Mouse (Mus musculus) ES-Bruce4 (cell line): Measurements from ENCODE around the gene Ndufs5. TPM values are rescaled to one million over a fixed set of nuclear protein-coding genes. Genes with fewer than 3 reads are reported as not detected.

Source experiments
- H3K27ac ChIP-seq: 2 replicates; pipeline ENCODE4 v1.5.1; 2012; ENCODE audit warnings: low read length, inconsistent platforms; ENCODE audit not compliant: insufficient read depth
- H3K27me3 ChIP-seq: 2 replicates; pipeline ENCODE4 v1.6.1; 2012; ENCODE audit warnings: mild to moderate bottlenecking, low read length, inconsistent platforms; ENCODE audit not compliant: control insufficient read depth, poor library complexity, insufficient read depth, severe bottlenecking
- H3K36me3 ChIP-seq: 2 replicates; pipeline ENCODE4 v1.6.1; 2012; ENCODE audit warnings: inconsistent platforms, mild to moderate bottlenecking, low read length, moderate library complexity; ENCODE audit not compliant: control insufficient read depth, poor library complexity, insufficient read depth, severe bottlenecking
- H3K4me1 ChIP-seq: one replicate; pipeline ENCODE4 v1.8.1; 2011; ENCODE audit warnings: low read length; ENCODE audit not compliant: control insufficient read depth, insufficient read depth
- H3K4me3 ChIP-seq: 2 replicates; pipeline ENCODE4 v1.5.1; 2011; ENCODE audit warnings: low read depth, mild to moderate bottlenecking, low read length
- H3K9ac ChIP-seq: 2 replicates; pipeline ENCODE4 v1.6.1; 2012; ENCODE audit warnings: low read depth, mild to moderate bottlenecking, inconsistent platforms; ENCODE audit not compliant: poor library complexity, severe bottlenecking
- H3K9me3 ChIP-seq: replicated peaks from 2 replicates; pipeline ENCODE4 v1.6.1; 2012; ENCODE audit warnings: mild to moderate bottlenecking, low read length, inconsistent platforms; ENCODE audit not compliant: control insufficient read depth, poor library complexity, insufficient read depth, severe bottlenecking
- CTCF ChIP-seq: IDR thresholded peaks from one replicate; pipeline ENCODE4 v1.8.1; 2011; ENCODE audit warnings: low read depth, low read length
- EP300 ChIP-seq: IDR thresholded peaks from 2 replicates; pipeline ENCODE4 v1.6.1; 2011; ENCODE audit warnings: low read depth, low read length; ENCODE audit not compliant: insufficient read depth
- POLR2A ChIP-seq: IDR thresholded peaks from one replicate; pipeline ENCODE4 v1.8.1; 2011; ENCODE audit warnings: low read length; ENCODE audit not compliant: insufficient read depth
- polyA plus RNA-seq: library from polyadenylated mRNA; stranded (reverse); fragments of >200 nt; gene quantifications from 2 replicates; pipeline ENCODE4 v1.2.4, GENCODE M21; 2011; ENCODE audit warnings: low read depth; ENCODE audit not compliant: missing spikeins, insufficient read depth, insufficient read length

The Ndufs5 gene
- polyA plus RNA-seq = 130 and 166 TPM in 2 replicates

DNA sequence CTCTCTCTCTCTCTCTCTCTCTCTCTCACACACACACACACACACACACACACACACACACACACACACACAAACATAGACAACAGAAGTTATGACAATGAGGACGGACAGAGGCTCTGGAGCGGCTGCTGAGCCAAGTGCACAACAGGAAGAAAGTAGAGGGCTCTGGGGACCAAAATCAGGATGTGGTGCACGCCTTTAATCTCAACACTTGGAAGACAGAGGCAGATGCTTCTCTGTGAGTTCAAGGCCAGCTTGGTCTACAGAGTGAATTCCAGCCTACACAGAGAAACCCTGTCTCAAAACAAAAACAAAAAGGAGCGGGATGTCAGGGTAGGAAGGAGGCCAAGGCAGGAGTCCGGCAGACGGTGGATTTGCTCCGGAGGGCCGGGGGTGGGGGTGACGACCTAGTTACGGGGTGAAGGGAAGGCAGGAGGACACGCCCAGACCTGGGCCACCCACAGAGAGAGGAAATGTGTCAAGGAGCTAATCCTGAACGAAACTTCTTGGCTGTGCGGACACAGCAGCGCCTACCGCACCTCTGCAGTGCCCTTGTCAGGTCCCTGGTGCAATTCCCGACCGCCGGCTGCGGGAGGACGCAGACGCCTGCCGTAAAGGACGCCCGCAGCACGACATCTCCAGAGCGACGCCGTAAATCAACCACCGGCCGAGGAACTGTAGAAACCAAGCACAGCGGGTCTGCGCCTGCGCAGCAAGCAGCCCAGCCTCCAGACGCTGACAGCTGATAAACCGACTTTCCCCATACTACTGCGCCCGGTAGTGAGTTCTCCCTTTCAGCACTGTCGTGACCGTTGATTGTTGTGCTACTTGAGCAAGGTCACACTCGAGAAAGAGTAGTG lies at the start of gene Ndufs5:
Gene Ndufs5 (minus strand): TSS at position 629 of the 860 bp plus-strand sequence.
- Histone ChIP-seq H3K4me1 (peaks cover 1% of the 10 kb centered on the region), H3K27me3 (no peaks in the 10 kb centered on the region), H3K27ac (no peak within 1 kb of the TSS), H3K36me3 (peaks cover 7% of the 10 kb centered on the region; the same call in 1 of the 2 replicates), H3K9me3 (0 out of 2 replicates have a peak, but pooled peaks cover 1% of the 10 kb centered on the region), H3K9ac (peak within 1 kb of the TSS; percentile 70), H3K4me3 (peak within 1 kb of the TSS; percentile 91)
- TF ChIP-seq CTCF (no peak), EP300 (no peak), POLR2A (peak; percentile 62)

GRCm38 (mm10) chr4:123765071-123765470 lies 47.1 kb upstream of the Ndufs5 start:
- H3K27me3 ChIP-seq = no peaks in the 10 kb centered on the region
- H3K36me3 ChIP-seq = no peaks in the 10 kb centered on the region
- no peaks in the 10 kb centered on the region for H3K4me1 ChIP-seq
- no peak for TF ChIP-seq POLR2A
- TF ChIP-seq CTCF = no peak
- TF ChIP-seq EP300 = no peak
- no peak overlapping the region for H3K27ac ChIP-seq
- peaks cover 10% of the 10 kb centered on the region for H3K9me3 ChIP-seq
- no peak overlapping the region for H3K9ac ChIP-seq
- H3K4me3 ChIP-seq = no peak overlapping the region

- no peak overlapping the region for H3K4me3 ChIP-seq
- no peak for TF ChIP-seq POLR2A
- peak; percentile 55 for TF ChIP-seq CTCF
- H3K27me3 ChIP-seq = no peaks in the 10 kb centered on the region
- no peak overlapping the region for H3K9ac ChIP-seq
- no peaks in the 10 kb centered on the region for H3K9me3 ChIP-seq
- H3K27ac ChIP-seq = no peak overlapping the region
- no peaks in the 10 kb centered on the region for H3K36me3 ChIP-seq
- no peaks in the 10 kb centered on the region for H3K4me1 ChIP-seq
These were observed 40.3 kb upstream of the Ndufs5 start for GRCm38 (mm10) chr4:123758306-123758705.

- no peak overlapping the region for H3K27ac ChIP-seq
- no peaks in the 10 kb centered on the region for H3K27me3 ChIP-seq
- H3K9ac ChIP-seq = peak overlapping the region; percentile 55
- no peaks in the 10 kb centered on the region for H3K9me3 ChIP-seq
- H3K4me1 ChIP-seq = peaks cover 2% of the 10 kb centered on the region
- no peak for TF ChIP-seq CTCF
- no peak for TF ChIP-seq EP300
- TF ChIP-seq POLR2A = no peak
- H3K36me3 ChIP-seq = peaks cover 2% of the 10 kb centered on the region; the same call in 1 of the 2 replicates
- peak overlapping the region; percentile 59 for H3K4me3 ChIP-seq
These were observed 32.8 kb upstream of the Ndufs5 start for GRCm38 (mm10) chr4:123750707-123751312.

- H3K9ac ChIP-seq = peak within 1 kb of the TSS; percentile 99
- H3K9me3 ChIP-seq = no peaks in the 10 kb centered on the region
- peaks cover 2% of the 10 kb centered on the region; the same call in 1 of the 2 replicates for H3K36me3 ChIP-seq
- no peaks in the 10 kb centered on the region for H3K27me3 ChIP-seq
- peak; percentile 80 for TF ChIP-seq POLR2A
- no peak for TF ChIP-seq EP300
- peak within 1 kb of the TSS; percentile 98 for H3K4me3 ChIP-seq
- H3K27ac ChIP-seq = no peak within 1 kb of the TSS
- H3K4me1 ChIP-seq = peaks cover 2% of the 10 kb centered on the region
These were observed 32.2 kb upstream of the Ndufs5 start, which contains the start of gene Akirin1 for GRCm38 (mm10) chr4:123750152-123750651. TSS of gene Akirin1 (minus strand) at chr4:123750345.
